Mouse (Mus musculus): ENCODE measurements around the gene Ppp1r1c. TPM values are rescaled to one million over a fixed set of nuclear protein-coding genes. Genes with fewer than 3 reads are reported as not detected.

The Ppp1r1c gene
- polyA plus RNA-seq, 1 experiment from 2014 or later = 93.7 TPM

DNA sequence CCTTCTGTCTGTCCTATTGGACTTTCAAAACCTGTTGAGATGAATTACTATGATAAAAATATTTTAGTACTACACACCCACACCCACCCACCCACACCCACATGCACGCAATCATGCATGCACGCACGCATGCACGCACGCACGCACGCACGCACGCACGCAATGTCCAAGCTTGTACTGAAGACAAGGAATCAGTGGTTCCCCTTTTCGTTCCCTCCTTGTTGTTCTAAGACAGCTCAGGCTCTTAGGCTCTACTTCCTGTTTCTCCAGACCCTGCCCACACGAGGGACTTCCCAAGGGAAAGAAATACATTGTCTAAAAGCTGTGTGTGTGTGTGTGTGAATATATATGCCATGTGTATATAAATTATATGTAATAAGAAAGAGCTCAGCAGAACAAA is 11.6 kb upstream of the Ppp1r1c start:
- no peak for ATAC-seq (ENCODE audit: low read depth)
- 92% methylated on average over 12 of the region's 12 CpGs for WGBS
- Histone ChIP-seq H3K4me2 (no peak overlapping the region), H3K9ac (no peak overlapping the region), H3K27ac (replicated peaks) (no peak overlapping the region), H3K27me3 (no peaks in the 10 kb centered on the region), H3K36me3 (no peaks in the 10 kb centered on the region), H3K4me1 (replicated peaks) (no peaks in the 10 kb centered on the region), H3K9me3 (no peaks in the 10 kb centered on the region), H3K4me3 (no peak overlapping the region)

DNA sequence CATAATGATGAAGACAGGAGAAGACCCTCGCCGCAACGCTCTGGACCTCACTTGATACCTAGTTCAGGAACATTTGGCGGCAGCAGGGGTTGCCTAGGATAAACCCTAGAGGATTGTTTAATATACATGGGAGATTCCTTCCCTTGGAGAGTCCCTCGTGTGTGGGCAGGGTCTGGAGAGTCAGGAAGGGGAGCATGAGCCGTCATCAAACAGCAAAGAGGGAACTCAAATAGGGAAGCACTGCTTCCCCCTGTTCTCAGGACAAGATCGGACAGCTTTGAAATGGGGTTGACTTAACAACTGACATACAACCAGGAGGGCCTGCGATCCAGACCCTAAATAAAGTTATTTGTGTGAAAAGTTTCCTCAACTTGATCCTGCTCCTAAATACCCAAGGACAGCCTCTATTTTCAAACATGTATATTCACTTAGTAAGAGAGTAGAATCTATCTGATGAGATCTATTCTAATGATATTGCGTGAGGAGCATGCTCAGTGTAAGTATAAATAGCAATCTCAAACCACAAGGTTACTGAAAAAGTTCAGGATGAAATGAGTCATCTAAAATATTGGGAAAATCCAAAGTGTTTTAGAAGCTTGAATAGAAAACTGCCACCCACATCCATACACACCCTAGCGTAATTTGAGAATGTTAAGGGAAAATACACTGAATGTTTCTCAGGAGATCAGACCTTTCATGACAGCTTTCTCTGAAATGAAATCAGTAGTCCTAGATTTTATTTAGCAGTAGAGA is 10.9 kb upstream of the Ppp1r1c start:
- Histone ChIP-seq H3K4me2 (no peak overlapping the region), H3K27me3 (no peaks in the 10 kb centered on the region), H3K9ac (no peak overlapping the region), H3K4me1 (replicated peaks) (no peaks in the 10 kb centered on the region), H3K9me3 (no peaks in the 10 kb centered on the region), H3K4me3 (no peak overlapping the region), H3K36me3 (no peaks in the 10 kb centered on the region), H3K27ac (replicated peaks) (no peak overlapping the region)
- 85% methylated on average over 10 of the region's 10 CpGs for WGBS
- no peak for ATAC-seq (ENCODE audit: low read depth)

DNA sequence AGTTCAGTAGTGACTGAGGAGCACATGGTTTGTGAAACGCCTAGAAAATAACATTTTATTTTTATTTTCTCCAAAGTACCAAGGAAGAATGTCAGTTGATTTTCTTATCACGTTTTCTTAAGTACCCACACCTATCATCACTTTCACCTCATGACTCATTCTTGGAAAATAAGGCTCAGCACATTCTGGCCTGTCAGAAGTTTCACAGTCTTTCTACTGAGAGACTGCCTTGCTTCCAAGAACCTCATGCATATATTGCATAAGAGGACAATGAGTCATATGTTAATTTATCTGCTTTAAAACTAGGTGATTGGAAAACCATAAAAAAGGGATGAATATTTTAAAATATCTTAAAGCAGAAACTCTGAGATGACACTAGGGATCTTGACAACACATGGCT is 9.4 kb upstream of the Ppp1r1c start:
- ATAC-seq (ENCODE audit: low read depth) = no peak
- Histone ChIP-seq H3K4me2 (no peak overlapping the region), H3K9me3 (no peaks in the 10 kb centered on the region), H3K27ac (replicated peaks) (no peak overlapping the region), H3K27me3 (no peaks in the 10 kb centered on the region), H3K36me3 (no peaks in the 10 kb centered on the region), H3K4me1 (replicated peaks) (no peaks in the 10 kb centered on the region), H3K9ac (no peak overlapping the region), H3K4me3 (no peak overlapping the region)
- WGBS = 67% methylated on average over 2 of the region's 2 CpGs

DNA sequence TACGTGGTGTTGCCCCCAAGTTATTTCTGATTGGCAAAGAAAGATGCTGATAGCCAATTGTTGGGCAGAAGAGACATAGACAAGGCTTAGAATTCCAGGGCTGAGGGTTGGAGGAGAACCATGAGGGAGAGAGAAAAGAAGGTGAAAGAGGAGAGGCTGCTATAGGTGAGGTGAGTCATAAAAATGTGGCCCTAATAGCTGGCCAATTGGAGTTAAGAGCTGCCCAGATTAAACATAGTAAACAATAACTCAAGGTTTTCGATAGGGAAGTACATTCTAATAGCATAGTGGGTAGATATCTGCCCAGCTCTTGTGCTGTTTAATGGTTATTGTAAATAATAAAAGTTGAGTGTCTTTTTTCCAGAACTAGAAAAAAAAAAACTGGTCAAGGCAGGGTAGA is 2.8 kb upstream of the Ppp1r1c start:
- 91% methylated on average over 2 of the region's 2 CpGs for WGBS
- no peak overlapping the region for H3K4me3 ChIP-seq

DNA sequence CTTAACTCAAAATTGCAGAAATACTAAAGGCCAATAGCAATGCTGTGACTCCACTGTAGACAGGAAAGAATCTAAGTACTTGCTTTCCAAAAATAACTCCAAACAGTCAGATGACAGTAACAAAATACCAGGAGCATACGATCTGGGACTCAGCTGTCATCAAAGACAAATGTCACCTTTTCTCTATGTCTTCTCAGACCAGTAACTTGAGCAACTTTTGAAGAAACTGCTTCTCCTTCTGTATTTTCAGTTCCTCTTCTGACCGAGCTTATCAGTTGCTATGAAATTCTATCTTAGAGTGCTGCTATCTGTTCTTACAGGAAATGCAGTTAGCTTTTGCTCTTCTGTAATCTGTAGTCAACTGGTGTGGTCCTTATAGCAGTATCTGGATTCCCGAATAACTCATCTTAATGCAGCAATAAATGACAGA is 6.1 kb downstream of the Ppp1r1c start:
- no peak for ATAC-seq (ENCODE audit: low read depth)

More for the DNA sequence above, 2.8 kb upstream of the Ppp1r1c start:
- H3K27me3 ChIP-seq = no peaks in the 10 kb centered on the region
- H3K9ac ChIP-seq = no peak overlapping the region
- no peak overlapping the region for H3K27ac ChIP-seq (replicated peaks)
- H3K9me3 ChIP-seq = no peaks in the 10 kb centered on the region
- no peak overlapping the region for H3K4me2 ChIP-seq
- no peaks in the 10 kb centered on the region for H3K36me3 ChIP-seq
- ATAC-seq (ENCODE audit: low read depth) = no peak
- no peaks in the 10 kb centered on the region for H3K4me1 ChIP-seq (replicated peaks)

DNA sequence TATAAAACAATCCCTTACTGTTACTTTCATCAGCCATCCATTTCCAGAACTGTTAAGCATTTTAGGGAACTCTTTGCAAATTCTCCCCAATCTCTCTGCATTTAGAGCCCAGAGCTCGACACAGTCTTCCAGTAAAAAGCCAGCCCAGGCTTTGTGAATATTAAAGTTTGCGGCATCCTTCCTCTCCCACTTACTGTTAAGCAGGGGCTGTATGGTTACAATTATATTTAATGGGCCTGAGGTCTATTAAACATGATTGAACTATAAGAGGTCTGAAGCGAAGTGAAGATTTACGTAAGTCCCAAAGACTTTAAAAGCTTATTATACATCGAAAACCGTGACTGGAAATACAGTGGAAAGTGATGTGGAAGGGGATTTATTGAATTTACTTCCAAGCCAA is 7.2 kb downstream of the Ppp1r1c start:
- H3K4me2 ChIP-seq = no peak overlapping the region
- no peaks in the 10 kb centered on the region for H3K27me3 ChIP-seq
- H3K4me3 ChIP-seq = no peak overlapping the region
- no peak for ATAC-seq (ENCODE audit: low read depth)
- no peak overlapping the region for H3K9ac ChIP-seq
- H3K27ac ChIP-seq (replicated peaks) = no peak overlapping the region
- no peaks in the 10 kb centered on the region for H3K36me3 ChIP-seq
- 72% methylated on average over 6 of the region's 6 CpGs for WGBS
- H3K9me3 ChIP-seq = no peaks in the 10 kb centered on the region
- no peaks in the 10 kb centered on the region for H3K4me1 ChIP-seq (replicated peaks)

More for the DNA sequence above, 6.1 kb downstream of the Ppp1r1c start:
- Histone ChIP-seq H3K9ac (no peak overlapping the region), H3K4me2 (no peak overlapping the region), H3K4me3 (no peak overlapping the region), H3K27me3 (no peaks in the 10 kb centered on the region), H3K4me1 (replicated peaks) (no peaks in the 10 kb centered on the region), H3K27ac (replicated peaks) (no peak overlapping the region), H3K36me3 (no peaks in the 10 kb centered on the region), H3K9me3 (no peaks in the 10 kb centered on the region)
- WGBS = 76% methylated on average over 3 of the region's 3 CpGs

DNA sequence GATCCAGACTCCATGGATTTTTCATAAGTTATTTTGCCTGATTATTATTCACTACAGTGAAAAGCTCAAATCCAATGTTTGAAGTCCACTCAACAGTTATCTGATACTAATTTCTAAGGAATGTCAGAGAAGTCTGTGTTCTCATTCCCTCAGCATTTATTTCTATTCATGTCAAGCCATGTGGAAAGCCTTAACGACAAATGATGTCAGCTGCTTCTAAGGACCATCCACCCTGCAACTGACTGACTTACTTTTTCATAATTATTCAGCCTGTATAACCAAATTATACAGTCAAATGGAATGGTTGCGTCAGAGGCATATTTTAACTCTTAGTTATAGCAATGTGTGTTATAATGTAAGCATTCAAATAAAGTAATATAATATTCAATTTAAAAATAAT is 8.3 kb downstream of the Ppp1r1c start:
- H3K27me3 ChIP-seq = no peaks in the 10 kb centered on the region
- H3K36me3 ChIP-seq = no peaks in the 10 kb centered on the region
- H3K4me1 ChIP-seq (replicated peaks) = no peaks in the 10 kb centered on the region
- no peak overlapping the region for H3K9ac ChIP-seq
- no peak overlapping the region for H3K4me2 ChIP-seq
- H3K9me3 ChIP-seq = no peaks in the 10 kb centered on the region
- no peak overlapping the region for H3K4me3 ChIP-seq
- 51% methylated on average over 2 of the region's 2 CpGs for WGBS
- no peak for ATAC-seq (ENCODE audit: low read depth)
- no peak overlapping the region for H3K27ac ChIP-seq (replicated peaks)

DNA sequence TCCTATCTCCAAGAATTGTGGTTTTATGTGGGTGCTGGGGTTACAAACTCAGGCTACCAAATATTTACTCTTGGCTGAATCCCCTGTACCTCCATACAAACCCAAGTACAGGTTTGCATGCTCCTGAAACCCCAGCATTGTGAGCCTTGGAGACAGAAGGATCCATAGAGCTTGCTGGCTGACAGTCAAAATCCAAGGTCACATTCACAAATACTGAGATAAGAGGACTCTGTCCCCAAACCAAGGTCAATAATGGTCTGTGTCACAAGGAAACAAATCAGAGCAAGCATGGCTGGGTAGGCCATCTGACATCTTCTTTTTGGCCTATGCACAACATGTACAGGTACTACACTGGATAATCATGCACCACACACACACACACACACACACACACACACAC is 10.3 kb downstream of the Ppp1r1c start:
- Histone ChIP-seq H3K27ac (replicated peaks) (no peak overlapping the region), H3K4me3 (no peak overlapping the region), H3K9me3 (no peaks in the 10 kb centered on the region), H3K4me1 (replicated peaks) (no peaks in the 10 kb centered on the region), H3K36me3 (no peaks in the 10 kb centered on the region), H3K4me2 (no peak overlapping the region), H3K27me3 (no peaks in the 10 kb centered on the region), H3K9ac (no peak overlapping the region)
- no peak for ATAC-seq (ENCODE audit: low read depth)

DNA sequence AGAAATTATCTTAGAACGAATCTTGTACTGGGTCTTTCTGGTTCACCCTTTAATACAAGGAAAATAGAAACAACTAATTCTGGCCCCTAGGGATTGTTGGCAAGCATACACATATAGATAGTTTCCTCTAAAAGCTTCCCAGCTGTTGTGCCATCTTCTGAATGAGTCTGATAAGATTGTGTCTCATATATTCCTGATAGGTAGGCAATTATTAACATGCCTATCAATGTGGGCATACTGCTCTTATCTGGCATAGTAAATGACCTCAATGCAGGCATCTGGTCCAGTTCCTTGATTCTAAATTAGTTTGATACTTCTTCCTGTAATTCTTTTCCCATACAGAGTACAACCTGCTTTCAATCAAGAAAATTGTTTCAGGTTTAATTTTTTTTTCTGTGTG is 14.8 kb downstream of the Ppp1r1c start:
- H3K4me3 ChIP-seq = no peak overlapping the region
- no peak overlapping the region for H3K27ac ChIP-seq (replicated peaks)
- no peaks in the 10 kb centered on the region for H3K27me3 ChIP-seq
- no peak overlapping the region for H3K9ac ChIP-seq
- no peak overlapping the region for H3K4me2 ChIP-seq
- ATAC-seq (ENCODE audit: low read depth) = no peak
- no peaks in the 10 kb centered on the region for H3K4me1 ChIP-seq (replicated peaks)
- H3K9me3 ChIP-seq = no peaks in the 10 kb centered on the region
- no peaks in the 10 kb centered on the region for H3K36me3 ChIP-seq
- 85% methylated on average over 1 of the region's 1 CpGs for WGBS

DNA sequence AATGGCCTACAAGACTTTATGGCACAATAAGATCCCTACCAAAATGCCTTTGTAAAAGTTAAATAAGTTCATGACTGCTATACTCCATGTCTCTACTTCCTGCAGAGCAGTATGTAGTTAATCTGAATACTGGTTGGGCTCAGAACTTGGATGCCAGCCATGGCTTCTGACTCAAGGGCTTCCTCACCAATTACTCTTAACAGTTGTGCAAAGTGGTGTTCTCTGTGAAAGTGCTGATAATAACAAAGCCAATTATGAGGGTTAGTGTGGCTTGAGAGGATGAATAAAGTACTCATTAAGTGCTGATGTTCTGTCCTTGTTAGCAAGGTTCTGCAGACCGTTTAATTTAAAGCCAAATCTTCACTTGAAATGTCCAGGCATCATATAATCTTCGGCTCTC is 31.4 kb downstream of the Ppp1r1c start:
- H3K4me1 ChIP-seq (replicated peaks) = no peaks in the 10 kb centered on the region
- no peak overlapping the region for H3K9ac ChIP-seq
- no peaks in the 10 kb centered on the region for H3K9me3 ChIP-seq
- no peak overlapping the region for H3K4me3 ChIP-seq
- no peak overlapping the region for H3K27ac ChIP-seq (replicated peaks)
- no peaks in the 10 kb centered on the region for H3K27me3 ChIP-seq
- no peaks in the 10 kb centered on the region for H3K36me3 ChIP-seq
- 89% methylated on average over 2 of the region's 2 CpGs for WGBS
- ATAC-seq (ENCODE audit: low read depth) = no peak
- H3K4me2 ChIP-seq = no peak overlapping the region

DNA sequence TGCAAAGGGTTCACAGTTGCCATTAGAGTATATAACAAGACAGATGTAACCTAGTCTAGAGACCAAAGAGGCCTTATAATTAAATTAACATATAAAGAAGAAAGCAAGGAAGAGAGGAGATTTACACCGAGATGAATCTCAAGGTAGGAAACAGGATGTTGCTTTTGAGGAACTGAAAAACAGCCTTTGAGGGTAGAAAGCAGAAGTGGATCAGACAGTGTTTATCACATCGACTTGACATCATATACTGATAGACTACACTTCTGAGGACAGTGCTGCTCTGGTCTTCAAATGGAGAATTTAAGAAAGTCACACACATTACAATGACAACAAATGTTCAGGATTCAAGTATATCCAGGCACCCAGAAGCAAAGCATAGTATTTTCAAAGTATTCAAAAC is 34.4 kb downstream of the Ppp1r1c start:
- no peak overlapping the region for H3K27ac ChIP-seq (replicated peaks)
- H3K36me3 ChIP-seq = no peaks in the 10 kb centered on the region
- H3K4me3 ChIP-seq = no peak overlapping the region
- no peaks in the 10 kb centered on the region for H3K9me3 ChIP-seq
- ATAC-seq (ENCODE audit: low read depth) = no peak
- H3K4me2 ChIP-seq = no peak overlapping the region
- 86% methylated on average over 2 of the region's 2 CpGs for whole genome bisulfite sequencing
- H3K9ac ChIP-seq = no peak overlapping the region
- H3K27me3 ChIP-seq = no peaks in the 10 kb centered on the region
- no peaks in the 10 kb centered on the region for H3K4me1 ChIP-seq (replicated peaks)

DNA sequence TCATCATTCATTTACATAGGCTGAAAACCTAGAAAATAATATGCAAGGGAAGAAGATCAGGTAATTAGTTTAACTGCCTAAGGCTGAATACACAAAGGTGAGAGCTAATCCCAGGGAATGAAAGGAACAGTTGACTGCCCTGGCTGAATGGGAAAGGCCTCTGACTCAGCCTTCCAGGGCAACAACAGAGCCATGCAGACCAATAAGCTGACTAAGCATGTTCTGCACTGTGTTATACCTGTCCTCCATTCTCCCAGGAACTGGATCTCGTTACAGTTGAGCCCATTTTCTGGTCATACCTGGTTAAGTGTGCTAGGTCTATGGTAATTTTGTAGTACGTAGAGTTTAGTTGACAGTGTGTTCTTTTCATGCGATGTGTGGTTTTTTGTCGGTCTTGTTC is 36.6 kb downstream of the Ppp1r1c start:
- WGBS = 93% methylated on average over 4 of the region's 4 CpGs
- Histone ChIP-seq H3K36me3 (no peaks in the 10 kb centered on the region), H3K9ac (no peak overlapping the region), H3K4me1 (replicated peaks) (no peaks in the 10 kb centered on the region), H3K4me2 (no peak overlapping the region), H3K4me3 (no peak overlapping the region), H3K27me3 (no peaks in the 10 kb centered on the region), H3K27ac (replicated peaks) (no peak overlapping the region), H3K9me3 (no peaks in the 10 kb centered on the region)
- no peak for ATAC-seq (ENCODE audit: low read depth)

DNA sequence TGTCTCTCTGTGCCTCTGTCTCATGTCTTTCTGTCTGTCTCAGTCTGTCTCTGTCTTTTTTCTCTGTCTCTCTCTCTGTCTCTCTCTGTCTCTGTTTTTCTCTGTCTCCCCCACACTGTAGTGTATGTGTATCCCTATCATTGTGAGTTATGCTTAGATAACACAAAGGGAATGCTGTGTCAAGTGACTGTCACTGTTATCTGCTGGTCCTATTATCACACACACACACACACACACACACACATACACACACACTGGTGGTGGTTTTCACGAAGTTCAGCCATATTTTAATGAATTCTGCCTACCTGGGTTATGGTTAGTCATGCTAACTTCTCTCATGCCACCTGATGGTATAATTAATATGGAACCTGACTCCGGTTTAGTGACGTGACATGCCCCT is 44.1 kb downstream of the Ppp1r1c start:
- no peak overlapping the region for H3K9ac ChIP-seq
- H3K36me3 ChIP-seq = no peaks in the 10 kb centered on the region
- no peaks in the 10 kb centered on the region for H3K4me1 ChIP-seq (replicated peaks)
- ATAC-seq (ENCODE audit: low read depth) = no peak
- WGBS = 73% methylated on average over 3 of the region's 3 CpGs
- H3K27ac ChIP-seq (replicated peaks) = no peak overlapping the region
- H3K4me3 ChIP-seq = no peak overlapping the region
- no peak overlapping the region for H3K4me2 ChIP-seq
- no peaks in the 10 kb centered on the region for H3K27me3 ChIP-seq
- no peaks in the 10 kb centered on the region for H3K9me3 ChIP-seq

Measured in neural tube, embryonic 13.5 days (tissue).